Mouse (Mus musculus) E14TG2a.4 (cell line): ENCODE data around the gene Spindoc.

Source experiments
- CTCF ChIP-seq: conservative IDR thresholded peaks from 2 replicates; pipeline ENCODE4 v1.5.1; 2014; ENCODE audit warnings: low read length
- NANOG ChIP-seq: IDR thresholded peaks from 2 replicates; pipeline ENCODE4 v1.6.1; 2014; ENCODE audit warnings: borderline replicate concordance, low read length, mixed read lengths
- POU5F1 ChIP-seq: IDR thresholded peaks from 2 replicates; pipeline ENCODE4 v1.6.1; 2014; ENCODE audit warnings: low read length, borderline replicate concordance

DNA sequence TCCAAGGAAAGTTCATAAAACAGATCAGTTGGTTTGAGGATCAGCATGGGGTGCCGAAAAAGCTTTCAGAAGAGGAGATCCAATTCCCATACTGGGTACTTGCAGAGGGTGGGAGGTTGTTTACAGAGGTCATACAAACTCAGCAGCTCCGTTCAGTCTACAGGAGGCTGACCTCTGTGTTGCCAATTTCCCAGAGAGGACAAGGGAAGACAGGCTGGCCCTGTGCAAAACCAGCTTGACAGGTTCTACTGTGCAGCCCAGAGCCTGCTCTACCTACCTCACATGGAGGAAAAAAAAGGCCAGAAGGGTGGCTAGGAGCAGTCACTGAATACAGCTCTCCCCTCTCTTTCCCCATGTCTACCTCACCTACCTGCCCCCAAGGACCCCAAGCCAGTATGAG is 48.7 kb downstream of the Spindoc start:
- TF ChIP-seq POU5F1 (no peak), CTCF (no peak), NANOG (no peak)
